Mouse (Mus musculus): ENCODE measurements around the gene Acsl5.

GRCm38 (mm10) chr19:55271448-55271847 is 19.7 kb downstream of the Acsl5 start:
- TF ChIP-seq CTCF (IDR thresholded peaks at IDR 0.05; ENCODE audit: low read depth) (no peak), EP300 (IDR thresholded peaks at IDR 0.05; ENCODE audit: low read depth) (no peak)
